Mouse (Mus musculus) neural tube, embryonic 15.5 days (tissue): ENCODE results near the gene Wdr25. TPM values are rescaled to one million over a fixed set of nuclear protein-coding genes. Genes with fewer than 3 reads are reported as not detected.
"Not testable (repeated sequence)": the region's sequence is repeated elsewhere in the genome, so short reads cannot be mapped to it uniquely, and the experiment has no call there.

Experiments used
- ATAC-seq: fragments of 200-750 bp; cut with Nextera tagmentation; 2 replicates; pipeline ENCODE4 v1.8.0; 2017; ENCODE audit warnings: mild to moderate bottlenecking, moderate TSS enrichment, moderate library complexity; ENCODE audit not compliant: low FRiP score
- H3K27ac ChIP-seq: fragments of 300-500 bp; sonication (generic); replicated peaks from 2 replicates; pipeline ENCODE4 v1.5.1; 2015; ENCODE audit warnings: mild to moderate bottlenecking, inconsistent platforms
- H3K27me3 ChIP-seq: fragments of 300-500 bp; sonication (generic); replicated peaks from 2 replicates; pipeline ENCODE4 v1.6.1; 2015; ENCODE audit warnings: inconsistent platforms
- H3K36me3 ChIP-seq: fragments of 300-500 bp; sonication (generic); 2 replicates; pipeline ENCODE4 v1.6.1; 2015; ENCODE audit warnings: inconsistent platforms
- H3K4me1 ChIP-seq: fragments of 300-500 bp; sonication (generic); 2 replicates; pipeline ENCODE4 v1.6.1; 2015; ENCODE audit warnings: inconsistent platforms
- H3K4me2 ChIP-seq: fragments of 300-500 bp; sonication (generic); 2 replicates; pipeline ENCODE4 v1.6.1; 2015; ENCODE audit warnings: inconsistent platforms, mild to moderate bottlenecking, moderate library complexity
- H3K4me3 ChIP-seq: fragments of 300-500 bp; sonication (generic); replicated peaks from 2 replicates; pipeline ENCODE4 v1.5.1; 2015; ENCODE audit warnings: mild to moderate bottlenecking, inconsistent platforms
- H3K9ac ChIP-seq: fragments of 300-500 bp; sonication (generic); replicated peaks from 2 replicates; pipeline ENCODE4 v1.6.1; 2015; ENCODE audit warnings: mild to moderate bottlenecking, inconsistent platforms
- H3K9me3 ChIP-seq: fragments of 300-500 bp; sonication (generic); replicated peaks from 2 replicates; pipeline ENCODE4 v1.6.1; 2016; ENCODE audit warnings: inconsistent platforms
- WGBS: fragments of 180-500 bp; shearing (Covaris S2); methylation state at CpG from one replicate; pipeline ENCODE4 v1.1.7; 2015; ENCODE audit warnings: mixed read lengths; 5-methylcytosine and 5-hydroxymethylcytosine counted together
- polyA plus RNA-seq: library from polyadenylated mRNA; unstranded; fragments of >200 nt; fragmentation: Nextera tagmentation; extraction: Ambion mirVana; gene quantifications from 2 replicates; pipeline ENCODE4 v1.2.1, GENCODE M21; 2015

Gene Wdr25
- polyA plus RNA-seq, result 7.4 and 7.6 TPM in 2 replicates

- Histone ChIP-seq H3K36me3 (peaks cover 22% of the 10 kb centered on the region), H3K4me1 (peaks cover 26% of the 10 kb centered on the region), H3K4me2 (peak within 1 kb of the TSS; percentile 93), H3K27ac (peak within 1 kb of the TSS; percentile 78), H3K9me3 (no peaks in the 10 kb centered on the region), H3K27me3 (no peaks in the 10 kb centered on the region), H3K9ac (peak within 1 kb of the TSS; percentile 81), H3K4me3 (peak within 1 kb of the TSS; percentile 90)
- WGBS, result 17% methylated on average over 12 of the region's 12 CpGs
- ATAC-seq, result no peak
These were observed at the start of gene Wdr25 for GRCm38 (mm10) chr12:108892989-108893714. TSS of gene Wdr25 (plus strand) at chr12:108893631.

GRCm38 (mm10) chr12:108848033-108848432, 45.4 kb upstream of the Wdr25 start:
- H3K4me1 ChIP-seq, H3K4me3 ChIP-seq, H3K9ac ChIP-seq, H3K27me3 ChIP-seq, H3K9me3 ChIP-seq, H3K27ac ChIP-seq, ATAC-seq, H3K4me2 ChIP-seq: not testable (repeated sequence)
- WGBS, result 91% methylated on average over 3 of the region's 3 CpGs
- peaks cover 16% of the 10 kb centered on the region for H3K36me3 ChIP-seq

GRCm38 (mm10) chr12:108849488-108850022, 43.9 kb upstream of the Wdr25 start:
- H3K36me3 ChIP-seq, result peaks cover 10% of the 10 kb centered on the region
- H3K27ac ChIP-seq, result no peak overlapping the region
- 75% methylated on average over 4 of the region's 4 CpGs for WGBS
- ATAC-seq, result no peak
- peaks cover 7% of the 10 kb centered on the region for H3K4me1 ChIP-seq
- no peak overlapping the region for H3K4me3 ChIP-seq
- H3K9me3 ChIP-seq, result no peaks in the 10 kb centered on the region
- H3K27me3 ChIP-seq, result no peaks in the 10 kb centered on the region
- H3K4me2 ChIP-seq, result no peak overlapping the region
- H3K9ac ChIP-seq, result no peak overlapping the region

- no peak overlapping the region for H3K4me3 ChIP-seq
- 66% methylated on average over 8 of the region's 8 CpGs for WGBS
- no peak overlapping the region for H3K9ac ChIP-seq
- no peak overlapping the region for H3K4me2 ChIP-seq
- ATAC-seq, result no peak
- H3K4me1 ChIP-seq, result peaks cover 7% of the 10 kb centered on the region
- H3K36me3 ChIP-seq, result peaks cover 4% of the 10 kb centered on the region
- H3K27me3 ChIP-seq, result no peaks in the 10 kb centered on the region
- H3K9me3 ChIP-seq, result no peaks in the 10 kb centered on the region
- no peak overlapping the region for H3K27ac ChIP-seq
These were observed 43.3 kb upstream of the Wdr25 start for GRCm38 (mm10) chr12:108850129-108850528.

DNA sequence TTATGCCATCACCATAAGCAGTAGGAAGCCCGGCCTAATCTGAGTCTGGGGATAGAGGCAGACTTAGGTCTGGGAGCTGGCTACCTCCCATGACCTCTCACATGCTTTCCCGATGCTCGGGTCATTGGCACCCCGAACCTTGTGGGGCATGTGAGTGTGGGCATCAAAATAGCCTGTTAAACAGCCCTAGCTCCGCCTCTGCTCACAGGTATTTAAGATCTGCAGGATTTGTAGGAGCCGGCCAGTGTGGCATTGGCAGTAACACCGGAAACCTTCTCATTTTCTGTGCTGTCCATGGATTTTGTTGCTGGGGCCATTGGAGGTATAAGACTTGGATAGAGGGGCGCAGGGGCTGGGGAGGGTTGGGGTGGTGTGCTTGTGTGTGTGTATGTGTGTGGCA, 42.5 kb upstream of the Wdr25 start:
- Histone ChIP-seq H3K36me3 (no peaks in the 10 kb centered on the region), H3K27ac (no peak overlapping the region), H3K4me1 (peaks cover 7% of the 10 kb centered on the region), H3K9ac (no peak overlapping the region), H3K4me3 (no peak overlapping the region), H3K27me3 (no peaks in the 10 kb centered on the region), H3K9me3 (no peaks in the 10 kb centered on the region), H3K4me2 (no peak overlapping the region)
- no peak for ATAC-seq
- WGBS, result 88% methylated on average over 8 of the region's 8 CpGs

GRCm38 (mm10) chr12:108852822-108853221, 40.6 kb upstream of the Wdr25 start:
- Histone ChIP-seq H3K4me1 (peaks cover 7% of the 10 kb centered on the region), H3K27me3 (no peaks in the 10 kb centered on the region), H3K36me3 (no peaks in the 10 kb centered on the region), H3K9ac (no peak overlapping the region), H3K4me2 (no peak overlapping the region), H3K27ac (no peak overlapping the region), H3K9me3 (no peaks in the 10 kb centered on the region), H3K4me3 (no peak overlapping the region)
- WGBS, result 91% methylated on average over 8 of the region's 8 CpGs
- no peak for ATAC-seq

GRCm38 (mm10) chr12:108855081-108855480, 38.4 kb upstream of the Wdr25 start:
- no peak overlapping the region for H3K4me3 ChIP-seq
- peaks cover 8% of the 10 kb centered on the region for H3K36me3 ChIP-seq
- no peaks in the 10 kb centered on the region for H3K9me3 ChIP-seq
- no peak overlapping the region for H3K4me2 ChIP-seq
- 93% methylated on average over 10 of the region's 10 CpGs for WGBS
- H3K27me3 ChIP-seq, result no peaks in the 10 kb centered on the region
- no peak overlapping the region for H3K27ac ChIP-seq
- H3K4me1 ChIP-seq, result peaks cover 7% of the 10 kb centered on the region
- H3K9ac ChIP-seq, result no peak overlapping the region
- ATAC-seq, result no peak

GRCm38 (mm10) chr12:108856186-108856585, 37.2 kb upstream of the Wdr25 start:
- H3K9me3 ChIP-seq, result no peaks in the 10 kb centered on the region
- no peak overlapping the region for H3K9ac ChIP-seq
- ATAC-seq, result no peak
- H3K27ac ChIP-seq, result no peak overlapping the region
- WGBS, result 87% methylated on average over 8 of the region's 8 CpGs
- no peaks in the 10 kb centered on the region for H3K4me1 ChIP-seq
- H3K4me2 ChIP-seq, result no peak overlapping the region
- H3K36me3 ChIP-seq, result peaks cover 19% of the 10 kb centered on the region
- no peaks in the 10 kb centered on the region for H3K27me3 ChIP-seq
- no peak overlapping the region for H3K4me3 ChIP-seq

DNA sequence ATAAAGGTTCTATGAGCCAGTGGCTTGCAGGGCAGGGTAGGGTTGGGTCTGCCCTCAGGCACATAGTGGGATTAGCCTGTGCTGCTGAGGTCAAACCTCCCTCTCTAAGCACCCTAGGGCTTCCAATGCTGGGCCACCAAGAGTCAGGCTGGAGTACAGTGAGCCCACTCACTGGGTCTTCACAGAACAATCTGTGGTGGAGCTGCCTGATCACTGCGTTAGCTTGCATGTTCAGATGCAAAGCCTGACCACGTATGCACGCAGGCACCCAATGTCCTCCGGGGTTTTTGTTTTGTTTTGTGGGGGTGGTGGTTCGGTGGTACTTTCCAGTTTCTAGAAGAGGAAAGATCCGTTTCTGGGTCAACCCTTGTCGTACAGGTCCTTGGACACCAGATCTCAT, 36.3 kb upstream of the Wdr25 start:
- no peak for ATAC-seq
- Histone ChIP-seq H3K9me3 (no peaks in the 10 kb centered on the region), H3K9ac (no peak overlapping the region), H3K4me2 (no peak overlapping the region), H3K36me3 (peaks cover 26% of the 10 kb centered on the region), H3K27ac (no peak overlapping the region), H3K4me3 (no peak overlapping the region), H3K27me3 (no peaks in the 10 kb centered on the region), H3K4me1 (no peaks in the 10 kb centered on the region)
- 89% methylated on average over 7 of the region's 7 CpGs for WGBS

DNA sequence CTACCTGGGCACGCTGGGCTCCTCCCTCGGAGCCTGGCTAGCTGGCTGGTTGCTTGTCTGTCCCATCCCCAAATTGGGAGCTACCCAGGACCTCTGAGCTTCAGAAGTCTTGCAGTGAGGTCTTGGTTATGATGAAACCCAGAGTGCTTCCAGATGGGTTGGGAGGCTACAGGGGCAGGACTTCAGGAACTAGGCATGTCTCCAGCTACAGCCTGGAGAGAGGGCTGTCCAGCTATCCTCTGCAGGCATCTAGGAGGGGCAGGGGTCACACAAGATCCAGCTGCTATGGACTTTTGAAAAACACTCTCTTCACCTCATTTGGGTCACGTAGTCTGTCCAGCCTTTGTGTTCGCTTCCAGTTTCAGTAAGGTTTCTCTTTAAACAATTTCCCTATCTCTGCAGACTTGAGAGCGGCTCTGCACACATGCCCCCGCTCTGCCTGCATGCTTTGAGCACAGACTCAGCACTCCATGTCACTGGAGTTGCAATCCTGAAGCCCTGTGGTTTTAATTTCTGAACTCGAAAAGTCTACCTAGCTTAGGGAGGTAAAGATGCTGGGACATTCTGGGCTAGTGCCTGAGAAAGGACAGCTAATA, 35.7 kb upstream of the Wdr25 start:
- no peaks in the 10 kb centered on the region for H3K4me1 ChIP-seq
- ATAC-seq, result no peak
- H3K27ac ChIP-seq, result no peak overlapping the region
- no peak overlapping the region for H3K4me2 ChIP-seq
- peaks cover 32% of the 10 kb centered on the region for H3K36me3 ChIP-seq
- H3K4me3 ChIP-seq, result no peak overlapping the region
- H3K9ac ChIP-seq, result no peak overlapping the region
- no peaks in the 10 kb centered on the region for H3K27me3 ChIP-seq
- WGBS, result 89% methylated on average over 7 of the region's 7 CpGs
- no peaks in the 10 kb centered on the region for H3K9me3 ChIP-seq

- Histone ChIP-seq H3K4me2 (no peak overlapping the region), H3K36me3 (peaks cover 40% of the 10 kb centered on the region), H3K9me3 (no peaks in the 10 kb centered on the region), H3K9ac (no peak overlapping the region), H3K4me3 (no peak overlapping the region), H3K4me1 (no peaks in the 10 kb centered on the region), H3K27ac (no peak overlapping the region), H3K27me3 (no peaks in the 10 kb centered on the region)
- 88% methylated on average over 5 of the region's 5 CpGs for WGBS
- no peak for ATAC-seq
These were observed 34.9 kb upstream of the Wdr25 start for GRCm38 (mm10) chr12:108858486-108858885.

GRCm38 (mm10) chr12:108865007-108865494, 28.4 kb upstream of the Wdr25 start:
- H3K27ac ChIP-seq, result no peak overlapping the region
- H3K27me3 ChIP-seq, result no peaks in the 10 kb centered on the region
- no peaks in the 10 kb centered on the region for H3K4me1 ChIP-seq
- H3K4me3 ChIP-seq, result no peak overlapping the region
- no peak overlapping the region for H3K4me2 ChIP-seq
- 90% methylated on average over 6 of the region's 6 CpGs for WGBS
- H3K9me3 ChIP-seq, result no peaks in the 10 kb centered on the region
- H3K36me3 ChIP-seq, result peaks cover 96% of the 10 kb centered on the region
- H3K9ac ChIP-seq, result no peak overlapping the region
- ATAC-seq, result no peak
